Mouse (Mus musculus) testis, adult 2 months (tissue): ENCODE measurements around the gene Ppp1r9a.

Source experiments
- CTCF ChIP-seq: fragments of 200-500 bp; IDR thresholded peaks from 2 replicates; pipeline ENCODE4 v1.5.1; 2012; ENCODE audit warnings: low read depth, mild to moderate bottlenecking, inconsistent platforms, low read length, moderate library complexity; ENCODE audit not compliant: control insufficient read depth, insufficient read depth, insufficient replicate concordance
- POLR2A ChIP-seq: fragments of 200-500 bp; IDR thresholded peaks from 2 replicates; pipeline ENCODE4 v1.6.1; 2012; ENCODE audit warnings: low read depth, mild to moderate bottlenecking, inconsistent platforms, low read length, moderate library complexity; ENCODE audit not compliant: control insufficient read depth

DNA sequence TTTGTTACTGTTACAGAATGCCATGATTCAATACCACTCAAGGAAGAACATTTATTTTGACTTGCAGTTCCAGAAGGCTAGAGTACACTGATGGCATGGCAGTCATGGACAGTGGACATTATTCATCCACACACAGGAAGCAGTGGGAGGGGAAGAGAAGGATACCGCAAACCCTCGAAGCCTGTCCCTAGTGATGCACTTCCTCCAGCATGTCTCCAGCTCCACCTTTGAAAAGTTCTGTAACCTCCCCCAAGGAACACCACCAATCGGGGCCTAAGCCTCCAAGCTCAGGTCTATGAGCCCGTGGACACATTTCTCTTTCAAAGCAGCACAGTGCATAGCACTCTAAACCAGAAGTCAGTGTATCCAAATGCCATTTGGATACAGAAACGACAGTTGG lies 120.0 kb downstream of the Ppp1r9a start:
- TF ChIP-seq POLR2A (no peak), CTCF (no peak)
